In genomic region chr5:136467360-136467999, GRCm38 (mm10) we compare ENCODE assay signal across 10 mouse cellular contexts.
DNase-seq lines count a peak whose midpoint lies in the region; ATAC-seq and TF ChIP-seq lines count a peak whose summit lies in the region.
"Had no signal": no experiment of that assay in that cellular context is flagged by ENCODE, and none has a peak within 500 bp of the region (broad histone marks: within the 10 kb centered on the region; RNA-seq: fewer than 3 reads in every experiment).

No protein-coding gene starts in this region.

- TF ChIP-seq EP300 in lung, postnatal 0 days (IDR thresholded peaks at IDR 0.05): no peak; the same call in 1 of the 2 replicates

- H3K9ac ChIP-seq in heart, embryonic 11.5 days (ENCODE audit: low read depth, low read length): peak overlapping the region; percentile 34; the same call in 1 of the 2 replicates
- H3K9ac ChIP-seq in lung, postnatal 0 days (replicated peaks; ENCODE audit: low read depth): no peak overlapping the region
- H3K9ac ChIP-seq: neural tube, embryonic 12.5 days had no signal

- no peak overlapping the region for H3K4me3 ChIP-seq in layer of hippocampus, adult 2 months
- no peak overlapping the region for H3K4me3 ChIP-seq in heart, embryonic 11.5 days (ENCODE audit: low read depth, low read length)
- no peak overlapping the region for H3K4me3 ChIP-seq in lung, postnatal 0 days (ENCODE audit: low read depth, low read length)
- H3K4me3 ChIP-seq: embryonic facial prominence, embryonic 12.5 days; neural tube, embryonic 12.5 days had no signal

- peak; percentile 71 for ATAC-seq in heart, embryonic 11.5 days (replicated peaks; ENCODE audit: insufficient number of reproducible peaks, low FRiP score, low TSS enrichment)
- peak; percentile 81 for ATAC-seq in lung, postnatal 0 days

- H3K27me3 ChIP-seq in heart, embryonic 11.5 days (ENCODE audit: control insufficient read depth, insufficient read depth, low read length): no peaks in the 10 kb centered on the region
- no peaks in the 10 kb centered on the region for H3K27me3 ChIP-seq in lung, postnatal 0 days (replicated peaks; ENCODE audit: insufficient read depth, low read length)
- H3K27me3 ChIP-seq: embryonic facial prominence, embryonic 12.5 days; neural tube, embryonic 12.5 days had no signal

- peak overlapping the region; percentile 47 for H3K4me2 ChIP-seq in heart, embryonic 11.5 days
- no peak overlapping the region for H3K4me2 ChIP-seq in lung, postnatal 0 days (replicated peaks; ENCODE audit: low read depth, low read length)
- H3K4me2 ChIP-seq: embryonic facial prominence, embryonic 12.5 days; neural tube, embryonic 12.5 days had no signal

- no peak for DNase-seq in layer of hippocampus, adult 2 months (ENCODE audit: low spot score in 2 of 2)
- DNase-seq in layer of hippocampus, postnatal 36 days: no peak
- DNase-seq in embryo, embryonic 10.5 days (ENCODE audit: low spot score): peak; percentile 89
- peak; percentile 70 for DNase-seq in kidney, adult 18-20 months
- peak; percentile 89 for DNase-seq in lung, postnatal 0 days (ENCODE audit: low spot score)
- peak; percentile 36 for DNase-seq in retina, postnatal 7 days (ENCODE audit: low read depth, low spot score)
- no peak for DNase-seq in layer of hippocampus, adult 9-11 months

- no peak overlapping the region for H3K27ac ChIP-seq in layer of hippocampus, adult 2 months
- peak overlapping the region; percentile 89 for H3K27ac ChIP-seq in heart, embryonic 11.5 days (ENCODE audit: low read depth, low read length)
- peak overlapping the region; percentile 69 for H3K27ac ChIP-seq in lung, postnatal 0 days (ENCODE audit: low read length)
- H3K27ac ChIP-seq: embryonic facial prominence, embryonic 12.5 days; neural tube, embryonic 12.5 days had no signal

- H3K4me1 ChIP-seq in heart, embryonic 11.5 days (ENCODE audit: control insufficient read depth, insufficient read depth, low read length): peaks cover 78% of the 10 kb centered on the region
- H3K4me1 ChIP-seq in lung, postnatal 0 days (ENCODE audit: insufficient read depth, low read depth, low read length): peaks cover 51% of the 10 kb centered on the region

- WGBS in heart, embryonic 11.5 days (ENCODE audit: insufficient replicate concordance): 13% methylated on average over 6 of the region's 8 CpGs
- 19% methylated on average over 6 of the region's 8 CpGs for WGBS in lung, postnatal 0 days

- peak; percentile 47; the same call in 1 of the 2 replicates for TF ChIP-seq CTCF in layer of hippocampus, adult 2 months (conservative IDR thresholded peaks at IDR 0.05)
- peak; percentile 45 for TF ChIP-seq CTCF in lung, postnatal 0 days (IDR thresholded peaks at IDR 0.05)

- H3K9me3 ChIP-seq in heart, embryonic 11.5 days (replicated peaks; ENCODE audit: control insufficient read depth, low read length): no peaks in the 10 kb centered on the region
- H3K9me3 ChIP-seq in lung, postnatal 0 days (ENCODE audit: low read length): no peaks in the 10 kb centered on the region
- H3K9me3 ChIP-seq: embryonic facial prominence, embryonic 12.5 days; neural tube, embryonic 12.5 days had no signal

- H3K36me3 ChIP-seq in heart, embryonic 11.5 days (ENCODE audit: control insufficient read depth, insufficient read depth, low read length): no peaks in the 10 kb centered on the region
- no peaks in the 10 kb centered on the region for H3K36me3 ChIP-seq in lung, postnatal 0 days (ENCODE audit: insufficient read depth, low read length)
- H3K36me3 ChIP-seq: embryonic facial prominence, embryonic 12.5 days; neural tube, embryonic 12.5 days had no signal

Comparison
In these comparisons a context has a peak if more than half of its experiments do, and no peak if none do; other contexts are left out.
1. DNase-seq: peak in embryo, embryonic 10.5 days (single experiment), kidney, adult 18-20 months (single experiment), lung, postnatal 0 days (single experiment) and retina, postnatal 7 days (single experiment); none in layer of hippocampus, adult 2 months (0 of 2), layer of hippocampus, postnatal 36 days (0 of 2) and layer of hippocampus, adult 9-11 months (single experiment).